Comparison of ENCODE assay signal across 8 mouse cellular contexts in genomic region chr1:153308915-153309296, GRCm38 (mm10). TPM values are rescaled to one million over a fixed set of nuclear protein-coding genes. Genes with fewer than 3 reads are reported as not detected.
A peak's percentile ranks its signal among the peaks of the same experiment; 100 is the strongest.
DNase-seq lines count a peak whose midpoint lies in the region; ATAC-seq lines count a peak whose summit lies in the region.

No protein-coding gene starts in this region.

- no peak overlapping the region for H3K4me2 ChIP-seq in hindbrain, embryonic 12.5 days (replicated peaks)
- peak overlapping the region; percentile 21 for H3K4me2 ChIP-seq in forebrain, embryonic 15.5 days (replicated peaks)

- WGBS in hindbrain, embryonic 10.5 days = 61% methylated on average over 10 of the region's 10 CpGs
- WGBS in hindbrain, embryonic 12.5 days = 55% methylated on average over 10 of the region's 10 CpGs
- WGBS in forebrain, embryonic 15.5 days = 48% methylated on average over 10 of the region's 10 CpGs

- peak overlapping the region; percentile 69 for H3K27ac ChIP-seq in hindbrain, embryonic 10.5 days
- no peak overlapping the region for H3K27ac ChIP-seq in hindbrain, embryonic 12.5 days
- H3K27ac ChIP-seq in forebrain, embryonic 15.5 days (replicated peaks) = peak overlapping the region; percentile 78

- H3K4me3 ChIP-seq in hindbrain, embryonic 10.5 days = no peak overlapping the region
- H3K4me3 ChIP-seq in hindbrain, embryonic 12.5 days = no peak overlapping the region
- H3K4me3 ChIP-seq in forebrain, embryonic 15.5 days = no peak overlapping the region

- no peak for ATAC-seq in hindbrain, embryonic 12.5 days (ENCODE audit: low FRiP score)
- ATAC-seq in forebrain, embryonic 15.5 days (replicated peaks) = peak; percentile 39; the same call in 1 of the 2 replicates
- no peak for ATAC-seq in cerebellum, adult (ENCODE audit: insufficient number of reproducible peaks, low FRiP score, low TSS enrichment)

- H3K27me3 ChIP-seq in hindbrain, embryonic 10.5 days (ENCODE audit: insufficient read depth, poor library complexity, severe bottlenecking) = no peaks in the 10 kb centered on the region
- no peaks in the 10 kb centered on the region for H3K27me3 ChIP-seq in hindbrain, embryonic 12.5 days
- H3K27me3 ChIP-seq in forebrain, embryonic 15.5 days = no peaks in the 10 kb centered on the region

- peaks cover 23% of the 10 kb centered on the region for H3K4me1 ChIP-seq in hindbrain, embryonic 10.5 days (replicated peaks)
- H3K4me1 ChIP-seq in hindbrain, embryonic 12.5 days = peaks cover 18% of the 10 kb centered on the region
- peaks cover 22% of the 10 kb centered on the region for H3K4me1 ChIP-seq in forebrain, embryonic 15.5 days

- 0 out of 2 replicates have a peak, but pooled peaks cover 3% of the 10 kb centered on the region for H3K36me3 ChIP-seq in hindbrain, embryonic 10.5 days
- no peaks in the 10 kb centered on the region for H3K36me3 ChIP-seq in hindbrain, embryonic 12.5 days
- no peaks in the 10 kb centered on the region for H3K36me3 ChIP-seq in forebrain, embryonic 15.5 days

- peak; percentile 21 for DNase-seq in hindbrain, embryonic 10.5 days (ENCODE audit: low spot score)
- peak; percentile 62 for DNase-seq in CD4-positive, CD25-positive, alpha-beta regulatory T cell, adult 2 months (ENCODE audit: low read depth, low spot score)
- DNase-seq in layer of hippocampus, adult 18-20 months (ENCODE audit: low spot score in 2 of 2) = peak; percentile 43 to 75
- DNase-seq in right cerebral cortex, postnatal 10 days (ENCODE audit: low spot score in 2 of 2) = peak; percentile 55 to 75
- no peak for DNase-seq in kidney, postnatal 36 days

- H3K9ac ChIP-seq in hindbrain, embryonic 12.5 days = no peak overlapping the region
- H3K9ac ChIP-seq in forebrain, embryonic 15.5 days (replicated peaks) = no peak overlapping the region

- no peaks in the 10 kb centered on the region for H3K9me3 ChIP-seq in hindbrain, embryonic 10.5 days
- no peaks in the 10 kb centered on the region for H3K9me3 ChIP-seq in hindbrain, embryonic 12.5 days (replicated peaks)
- no peaks in the 10 kb centered on the region for H3K9me3 ChIP-seq in forebrain, embryonic 15.5 days

RNA-seq across cellular contexts. Expression of gene Lamc1, which starts 23.7 kb away (rescaled TPM):
- polyA plus RNA-seq in hindbrain, embryonic 10.5 days (2016; fragmentation: Nextera tagmentation; extraction: Ambion mirVana) = 21.3 and 26.2 TPM in 2 replicates
- 35.7 and 36.0 TPM in 2 replicates for polyA plus RNA-seq in hindbrain, embryonic 12.5 days (2016; fragmentation: Nextera tagmentation; extraction: Ambion mirVana)
- 14.5 and 14.7 TPM in 2 replicates for polyA plus RNA-seq in forebrain, embryonic 15.5 days (2015; fragmentation: Nextera tagmentation; extraction: Ambion mirVana)
- 10 to 100 TPM; 21.9 to 27.8 TPM for total RNA-seq in layer of hippocampus, adult 18-20 months (2021)

Comparison
In these comparisons a context has a peak if more than half of its experiments do, and no peak if none do; other contexts are left out.
1. DNase-seq: peak in hindbrain, embryonic 10.5 days (single experiment), CD4-positive, CD25-positive, alpha-beta regulatory T cell, adult 2 months (single experiment), layer of hippocampus, adult 18-20 months (2 of 2) and right cerebral cortex, postnatal 10 days (2 of 2); none in kidney, postnatal 36 days (0 of 2).